Mouse (Mus musculus) Patski (cell line): ENCODE data around the gene Mtor. TPM values are rescaled to one million over a fixed set of nuclear protein-coding genes. Genes with fewer than 3 reads are reported as not detected.

Experiments
- ATAC-seq: fragments of 100-300 bp; one replicate; pipeline ENCODE4 v1.8.0; 2021
- CTCF ChIA-PET: fragments of 350-600 bp; sonication (Branson Sonifier 250); formaldehyde crosslinking; loops from one replicate; lab custom pipeline; 2022; ENCODE audit warnings: inconsistent platforms; lab: Charles Lee
- POLR2A ChIA-PET: fragments of 350-600 bp; sonication (Branson Sonifier 250); formaldehyde crosslinking; loops from one replicate; lab custom pipeline; 2022; ENCODE audit warnings: antibody characterized with exemption, inconsistent platforms; lab: Charles Lee
- DNase-seq: peaks from one replicate; pipeline ENCODE4 v3.0.0-alpha.2; 2011; ENCODE audit warnings: low read depth, low spot score
- H3K27me3 ChIP-seq: fragments of 371-371 bp; one replicate; pipeline ENCODE4 v1.5.1; 2021
- CTCF ChIP-seq: fragments of 100-300 bp; IDR thresholded peaks from one replicate; pipeline ENCODE4 v1.5.1; 2021
- in situ Hi-C: fragments of 300-500 bp; cut with MboI; formaldehyde crosslinking; loops from 3 replicates; pipeline ENCODE4 v1.11.1; 2018; ENCODE audit warnings: low pct_unique_long_range_greater_than_20kb, mixed read lengths
- polyA plus RNA-seq: library from polyadenylated mRNA; unstranded; gene quantifications from one replicate; pipeline ENCODE4 v1.2.3, GENCODE M21; 2021

Mtor gene
- polyA plus RNA-seq, 1 experiment from 2014 or later, result 33.7 TPM

GRCm38 (mm10) chr4:148509450-148510084, 61.2 kb downstream of the Mtor start:
- ChIA-PET CTCF (interaction anchor here (0.8 to 1.6 kb wide), 6 partner anchors 9 to 81 kb away, joined by 3 to 6 read pairs (median 4); partner anchors contain the start of gene Angptl7), POLR2A (interaction anchor here (0.6 to 1.6 kb wide), 3 partner anchors 12 to 22 kb away, joined by 3 to 4 read pairs (median 4); no protein-coding TSS in a partner anchor)
- ATAC-seq (peak; percentile 48), DNase-seq (no peak)
- no peak for TF ChIP-seq CTCF
- no peaks in the 10 kb centered on the region for H3K27me3 ChIP-seq
- in situ Hi-C loops, result no loop called here

GRCm38 (mm10) chr4:148510691-148511090, 62.3 kb downstream of the Mtor start:
- no peak for DNase-seq
- ATAC-seq, result peak; percentile 62
- no peak for TF ChIP-seq CTCF
- ChIA-PET POLR2A (interaction anchor here (0.6 to 1.0 kb wide), 2 partner anchors 19 to 54 kb away, joined by 3 read pairs; no protein-coding TSS in a partner anchor), CTCF (interaction anchor here (1.3 kb wide), 1 partner anchor 13 kb away, joined by 3 read pairs; no protein-coding TSS in a partner anchor)
- no peaks in the 10 kb centered on the region for H3K27me3 ChIP-seq
- in situ Hi-C loops, result no loop called here

GRCm38 (mm10) chr4:148511334-148511733, 62.9 kb downstream of the Mtor start:
- in situ Hi-C loops, result no loop called here
- ATAC-seq (no peak), DNase-seq (no peak)
- H3K27me3 ChIP-seq, result no peaks in the 10 kb centered on the region
- ChIA-PET CTCF (interaction anchor here (1.2 to 1.3 kb wide), 2 partner anchors 13 kb away, joined by 3 read pairs; no protein-coding TSS in a partner anchor), POLR2A (interaction anchor here (1.0 kb wide), 1 partner anchor 18 kb away, joined by 3 read pairs; no protein-coding TSS in a partner anchor)
- no peak for TF ChIP-seq CTCF

GRCm38 (mm10) chr4:148513021-148513559, 64.7 kb downstream of the Mtor start:
- no peaks in the 10 kb centered on the region for H3K27me3 ChIP-seq
- ChIA-PET CTCF (interaction anchor here (0.9 to 1.6 kb wide), 4 partner anchors 8 to 66 kb away, joined by 3 to 5 read pairs (median 4); no protein-coding TSS in a partner anchor), POLR2A (no interaction called here)
- DNase-seq (peak; percentile 59), ATAC-seq (peak; percentile 55)
- TF ChIP-seq CTCF, result no peak
- in situ Hi-C loops, result no loop called here

GRCm38 (mm10) chr4:148515313-148515712, 66.9 kb downstream of the Mtor start:
- no peaks in the 10 kb centered on the region for H3K27me3 ChIP-seq
- ChIA-PET POLR2A (interaction anchor here (1.3 kb wide), 1 partner anchor 9 kb away, joined by 3 read pairs; no protein-coding TSS in a partner anchor), CTCF (no interaction called here)
- TF ChIP-seq CTCF, result no peak
- DNase-seq, result no peak
- no peak for ATAC-seq
- in situ Hi-C loops, result no loop called here

GRCm38 (mm10) chr4:148517809-148518208, 69.4 kb downstream of the Mtor start:
- no peaks in the 10 kb centered on the region for H3K27me3 ChIP-seq
- in situ Hi-C loops, result no loop called here
- ATAC-seq, result no peak
- ChIA-PET CTCF (no interaction called here), POLR2A (no interaction called here)
- TF ChIP-seq CTCF, result no peak
- no peak for DNase-seq

GRCm38 (mm10) chr4:148518235-148518795, 69.9 kb downstream of the Mtor start:
- ATAC-seq (no peak), DNase-seq (no peak)
- POLR2A ChIA-PET, result no interaction called here
- CTCF ChIA-PET, result no interaction called here
- no peaks in the 10 kb centered on the region for H3K27me3 ChIP-seq
- TF ChIP-seq CTCF, result no peak
- in situ Hi-C loops, result no loop called here

GRCm38 (mm10) chr4:148523538-148523937, 75.1 kb downstream of the Mtor start:
- H3K27me3 ChIP-seq, result no peaks in the 10 kb centered on the region
- no peak for TF ChIP-seq CTCF
- ChIA-PET CTCF (interaction anchor here (1.0 to 1.8 kb wide), 4 partner anchors 10 to 14 kb away, joined by 3 to 5 read pairs (median 4); no protein-coding TSS in a partner anchor), POLR2A (interaction anchor here (0.6 kb wide), 1 partner anchor 348 kb away, joined by 5 read pairs; no protein-coding TSS in a partner anchor)
- peak; percentile 93 for DNase-seq
- in situ Hi-C loops, result no loop called here
- peak; percentile 96 for ATAC-seq

GRCm38 (mm10) chr4:148527158-148527910, 78.9 kb downstream of the Mtor start:
- TF ChIP-seq CTCF, result no peak
- ATAC-seq (no peak), DNase-seq (no peak)
- in situ Hi-C loops, result no loop called here
- ChIA-PET CTCF (interaction anchor here (1.2 to 1.6 kb wide), 3 partner anchors 13 to 65 kb away, joined by 3 to 4 read pairs (median 4); no protein-coding TSS in a partner anchor), POLR2A (no interaction called here)
- H3K27me3 ChIP-seq, result no peaks in the 10 kb centered on the region

- in situ Hi-C loops, result no loop called here
- DNase-seq, result no peak
- TF ChIP-seq CTCF, result no peak
- CTCF ChIA-PET, result no interaction called here
- H3K27me3 ChIP-seq, result no peaks in the 10 kb centered on the region
- no peak for ATAC-seq
- POLR2A ChIA-PET, result no interaction called here
Measured at GRCm38 (mm10) chr4:148530351-148530750, 81.9 kb downstream of the Mtor start.
